17 mouse cellular contexts compared by ENCODE assay signal in genomic region chr3:84474981-84475775, GRCm38 (mm10). TPM values are rescaled to one million over a fixed set of nuclear protein-coding genes. Genes with fewer than 3 reads are reported as not detected.
A peak's percentile ranks its signal among the peaks of the same experiment; 100 is the strongest.
DNase-seq lines count a peak whose midpoint lies in the region; ATAC-seq and TF ChIP-seq lines count a peak whose summit lies in the region.
"Had no signal": no experiment of that assay in that cellular context is flagged by ENCODE, and none has a peak within 500 bp of the region (broad histone marks: within the 10 kb centered on the region; RNA-seq: fewer than 3 reads in every experiment).

No protein-coding gene starts in this region.

- peaks cover 26% of the 10 kb centered on the region; the same call in 1 of the 2 replicates for H3K4me1 ChIP-seq in heart, embryonic 12.5 days (replicated peaks)
- peaks cover 10% of the 10 kb centered on the region for H3K4me1 ChIP-seq in testis, adult 2 months (ENCODE audit: control insufficient read depth, insufficient read depth, low read length)
- H3K4me1 ChIP-seq in liver, postnatal 0 days (ENCODE audit: insufficient read depth), result peaks cover 24% of the 10 kb centered on the region
- peaks cover 22% of the 10 kb centered on the region for H3K4me1 ChIP-seq in forebrain, embryonic 12.5 days

- no peak for ATAC-seq in heart, embryonic 12.5 days (ENCODE audit: insufficient number of reproducible peaks, low FRiP score)
- no peak for ATAC-seq in liver, postnatal 0 days
- ATAC-seq in forebrain, embryonic 12.5 days (ENCODE audit: low FRiP score), result no peak
- ATAC-seq: forebrain, embryonic 16.5 days had no signal

- DNase-seq in heart, adult 11 months, result peak; percentile 78
- no peak for DNase-seq in testis, postnatal 10 days (ENCODE audit: low spot score)
- no peak for DNase-seq in liver, postnatal 0 days
- no peak for DNase-seq in kidney, postnatal 10 days
- DNase-seq: adrenal gland, postnatal 10 days; cerebellum, adult 11-12 months; cerebellum, adult 9-10 months; cerebellum, postnatal 25 days; gastrocnemius, postnatal 10 days; heart, postnatal 36 days had no signal

- no peak for TF ChIP-seq POLR2A in testis, adult 2 months (IDR thresholded peaks at IDR 0.05; ENCODE audit: control insufficient read depth, low read depth, low read length)

- peaks cover 79% of the 10 kb centered on the region for H3K27me3 ChIP-seq in heart, embryonic 12.5 days (replicated peaks)
- peaks cover 5% of the 10 kb centered on the region; the same call in 1 of the 2 replicates for H3K27me3 ChIP-seq in testis, adult 2 months (ENCODE audit: control insufficient read depth, insufficient read depth, low read length)
- peaks cover 15% of the 10 kb centered on the region for H3K27me3 ChIP-seq in liver, postnatal 0 days (ENCODE audit: insufficient read depth, low read length)
- H3K27me3 ChIP-seq in forebrain, embryonic 12.5 days, result peaks cover 46% of the 10 kb centered on the region

- no peak overlapping the region for H3K4me3 ChIP-seq in heart, embryonic 12.5 days
- peak overlapping the region; percentile 80 for H3K4me3 ChIP-seq in testis, adult 2 months (ENCODE audit: control insufficient read depth, low read depth, low read length)
- peak overlapping the region; percentile 74; the same call in 1 of the 2 replicates for H3K4me3 ChIP-seq in liver, postnatal 0 days (ENCODE audit: low read depth, low read length)
- H3K4me3 ChIP-seq in forebrain, embryonic 12.5 days (replicated peaks), result no peak overlapping the region
- H3K4me3 ChIP-seq: embryonic facial prominence, embryonic 13.5 days; heart, embryonic 13.5 days; hindbrain, embryonic 15.5 days had no signal

- H3K9me3 ChIP-seq in heart, embryonic 12.5 days (replicated peaks), result no peaks in the 10 kb centered on the region
- no peaks in the 10 kb centered on the region for H3K9me3 ChIP-seq in liver, postnatal 0 days (ENCODE audit: low read length)
- no peaks in the 10 kb centered on the region for H3K9me3 ChIP-seq in forebrain, embryonic 12.5 days
- H3K9me3 ChIP-seq: embryonic facial prominence, embryonic 13.5 days; heart, embryonic 13.5 days; hindbrain, embryonic 15.5 days had no signal

- H3K27ac ChIP-seq in heart, embryonic 12.5 days (ENCODE audit: poor library complexity, severe bottlenecking), result no peak overlapping the region
- no peak overlapping the region for H3K27ac ChIP-seq in testis, adult 2 months (ENCODE audit: control insufficient read depth, insufficient read depth, low read depth, low read length)
- 0 out of 2 replicates have a peak overlapping the region, but pooled peaks have one; percentile 29 for H3K27ac ChIP-seq in liver, postnatal 0 days (ENCODE audit: low read depth)
- H3K27ac ChIP-seq in forebrain, embryonic 12.5 days, result no peak overlapping the region
- H3K27ac ChIP-seq: embryonic facial prominence, embryonic 13.5 days; heart, embryonic 13.5 days; hindbrain, embryonic 15.5 days had no signal

- H3K4me2 ChIP-seq in heart, embryonic 12.5 days, result no peak overlapping the region
- H3K4me2 ChIP-seq in liver, postnatal 0 days (ENCODE audit: low read depth, low read length), result peak overlapping the region; percentile 83
- no peak overlapping the region for H3K4me2 ChIP-seq in forebrain, embryonic 12.5 days
- H3K4me2 ChIP-seq: embryonic facial prominence, embryonic 13.5 days; hindbrain, embryonic 15.5 days had no signal

- 77% methylated on average over 12 of the region's 12 CpGs for whole genome bisulfite sequencing in heart, embryonic 12.5 days
- 78% methylated on average over 12 of the region's 12 CpGs for WGBS in liver, postnatal 0 days (ENCODE audit: insufficient replicate concordance)
- WGBS in forebrain, embryonic 12.5 days, result 90% methylated on average over 12 of the region's 12 CpGs

- no peak overlapping the region for H3K9ac ChIP-seq in heart, embryonic 12.5 days
- H3K9ac ChIP-seq in liver, postnatal 0 days (replicated peaks), result 0 out of 2 replicates have a peak overlapping the region, but pooled peaks have one; percentile 5
- H3K9ac ChIP-seq in forebrain, embryonic 12.5 days, result no peak overlapping the region
- H3K9ac ChIP-seq: embryonic facial prominence, embryonic 13.5 days; heart, embryonic 13.5 days; hindbrain, embryonic 15.5 days had no signal

- TF ChIP-seq EP300 in liver, postnatal 0 days (IDR thresholded peaks at IDR 0.05; ENCODE audit: low read depth), result peak; percentile 95

- H3K36me3 ChIP-seq in heart, embryonic 12.5 days, result no peaks in the 10 kb centered on the region
- H3K36me3 ChIP-seq in testis, adult 2 months (ENCODE audit: control insufficient read depth, insufficient read depth, low read length), result no peaks in the 10 kb centered on the region
- peaks cover 10% of the 10 kb centered on the region; the same call in 1 of the 2 replicates for H3K36me3 ChIP-seq in liver, postnatal 0 days (replicated peaks; ENCODE audit: insufficient read depth, low read length)
- H3K36me3 ChIP-seq in forebrain, embryonic 12.5 days (replicated peaks), result no peaks in the 10 kb centered on the region
- H3K36me3 ChIP-seq: embryonic facial prominence, embryonic 13.5 days; heart, embryonic 13.5 days; hindbrain, embryonic 15.5 days had no signal

- no peak for TF ChIP-seq CTCF in testis, adult 2 months (IDR thresholded peaks at IDR 0.05; ENCODE audit: control insufficient read depth, insufficient read depth, insufficient replicate concordance, low read depth, low read length)
- TF ChIP-seq CTCF in liver, postnatal 0 days (IDR thresholded peaks at IDR 0.05; ENCODE audit: low read depth), result no peak

RNA-seq across cellular contexts. Expression of gene Fhdc1, which starts 5.1 kb away (rescaled TPM):
- polyA plus RNA-seq in heart, embryonic 12.5 days (2016; fragmentation: Nextera tagmentation; extraction: Ambion mirVana), result 4.4 TPM in 2 replicates
- polyA plus RNA-seq in testis, adult 2 months (2012; rRNA removed), result 24.7 and 24.8 TPM in 2 replicates
- 16.8 and 19.1 TPM in 2 replicates for polyA plus RNA-seq in liver, postnatal 0 days (2015; fragmentation: Nextera tagmentation; extraction: Ambion mirVana)
- polyA plus RNA-seq in forebrain, embryonic 12.5 days (2016; fragmentation: Nextera tagmentation; extraction: Ambion mirVana), result 3.5 and 3.6 TPM in 2 replicates

Comparison
In these comparisons a context has a peak if more than half of its experiments do, and no peak if none do; other contexts are left out.
1. H3K4me3 ChIP-seq: peak in testis, adult 2 months (single experiment) and liver, postnatal 0 days (single experiment); none in heart, embryonic 12.5 days (single experiment) and forebrain, embryonic 12.5 days (single experiment).